Mouse (Mus musculus): ENCODE results near the gene Ubash3b. TPM values are rescaled to one million over a fixed set of nuclear protein-coding genes. Genes with fewer than 3 reads are reported as not detected.
A peak's percentile ranks its signal among the peaks of the same experiment; 100 is the strongest.

Gene Ubash3b
- polyA plus RNA-seq, 1 experiment from 2014 or later, result 12.1 TPM

DNA sequence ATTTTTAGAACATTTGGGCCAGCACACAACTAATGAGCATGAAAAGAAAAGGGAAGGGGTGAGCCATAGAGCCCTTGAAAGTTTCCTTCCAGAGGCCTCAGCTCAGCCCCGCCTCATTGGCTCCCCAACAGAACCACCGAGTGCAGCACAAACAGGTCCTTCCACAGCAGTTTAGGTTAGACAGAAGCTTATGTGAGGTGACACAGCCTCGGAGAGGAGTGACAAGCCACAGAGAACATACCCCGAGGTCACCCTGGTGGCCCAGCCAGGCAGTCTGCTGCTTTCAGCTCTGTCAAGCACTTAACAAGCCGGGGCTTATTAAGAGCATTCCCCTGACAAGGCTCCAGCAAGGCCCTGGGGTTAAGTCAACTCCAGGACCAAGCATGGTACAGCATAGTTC, 8.4 kb downstream of the Ubash3b start:
- no peak overlapping the region for H3K4me2 ChIP-seq (ENCODE audit: low read depth, low read length)
- DNase-seq (ENCODE audit: low spot score) (no peak), ATAC-seq (replicated peaks; ENCODE audit: insufficient number of reproducible peaks, low FRiP score, low TSS enrichment, low read depth) (no peak)
- peaks cover 5% of the 10 kb centered on the region for H3K4me1 ChIP-seq (ENCODE audit: control insufficient read depth, insufficient read depth, low read length)
- H3K9me3 ChIP-seq (replicated peaks; ENCODE audit: control insufficient read depth, low read length), result no peaks in the 10 kb centered on the region
- no peak overlapping the region for H3K4me3 ChIP-seq (ENCODE audit: low read depth, low read length)
- H3K27ac ChIP-seq (replicated peaks; ENCODE audit: low read depth, low read length), result no peak overlapping the region
- no peak overlapping the region for H3K9ac ChIP-seq (replicated peaks; ENCODE audit: low read length)
- peaks cover 7% of the 10 kb centered on the region; the same call in 1 of the 2 replicates for H3K27me3 ChIP-seq (ENCODE audit: control insufficient read depth, insufficient read depth, low read length)
- WGBS, result 29% methylated on average over 5 of the region's 5 CpGs
- H3K36me3 ChIP-seq (replicated peaks; ENCODE audit: control insufficient read depth, insufficient read depth, low read depth, low read length), result no peaks in the 10 kb centered on the region

DNA sequence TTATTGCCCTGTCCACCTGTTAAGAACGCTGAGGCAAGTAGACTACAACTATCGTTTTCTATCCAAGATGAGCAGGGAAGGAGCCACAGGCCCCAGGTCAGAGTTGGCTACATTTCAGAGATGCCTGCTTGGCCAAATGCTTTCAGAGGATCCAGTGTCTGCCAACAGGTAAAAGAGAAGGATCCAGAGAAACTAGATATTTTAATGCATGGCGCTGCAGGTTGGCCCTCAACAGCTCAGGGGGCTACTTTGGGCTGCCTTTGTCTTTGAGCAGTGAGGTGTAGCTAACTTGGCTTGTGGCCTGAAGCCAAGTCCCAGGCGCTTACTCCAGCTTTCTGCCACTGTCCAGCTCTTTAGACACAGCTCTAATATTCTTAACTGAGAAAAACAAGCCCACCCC, 10.0 kb downstream of the Ubash3b start:
- Histone ChIP-seq H3K4me3 (ENCODE audit: low read depth, low read length) (no peak overlapping the region), H3K9ac (replicated peaks; ENCODE audit: low read length) (no peak overlapping the region), H3K4me1 (ENCODE audit: control insufficient read depth, insufficient read depth, low read length) (peaks cover 4% of the 10 kb centered on the region), H3K27ac (replicated peaks; ENCODE audit: low read depth, low read length) (no peak overlapping the region), H3K4me2 (ENCODE audit: low read depth, low read length) (no peak overlapping the region), H3K9me3 (replicated peaks; ENCODE audit: control insufficient read depth, low read length) (no peaks in the 10 kb centered on the region), H3K36me3 (replicated peaks; ENCODE audit: control insufficient read depth, insufficient read depth, low read depth, low read length) (no peaks in the 10 kb centered on the region), H3K27me3 (ENCODE audit: control insufficient read depth, insufficient read depth, low read length) (peaks cover 5% of the 10 kb centered on the region; the same call in 1 of the 2 replicates)
- ATAC-seq (replicated peaks; ENCODE audit: insufficient number of reproducible peaks, low FRiP score, low TSS enrichment, low read depth) (no peak), DNase-seq (ENCODE audit: low spot score) (no peak)
- 81% methylated on average over 4 of the region's 4 CpGs for WGBS

DNA sequence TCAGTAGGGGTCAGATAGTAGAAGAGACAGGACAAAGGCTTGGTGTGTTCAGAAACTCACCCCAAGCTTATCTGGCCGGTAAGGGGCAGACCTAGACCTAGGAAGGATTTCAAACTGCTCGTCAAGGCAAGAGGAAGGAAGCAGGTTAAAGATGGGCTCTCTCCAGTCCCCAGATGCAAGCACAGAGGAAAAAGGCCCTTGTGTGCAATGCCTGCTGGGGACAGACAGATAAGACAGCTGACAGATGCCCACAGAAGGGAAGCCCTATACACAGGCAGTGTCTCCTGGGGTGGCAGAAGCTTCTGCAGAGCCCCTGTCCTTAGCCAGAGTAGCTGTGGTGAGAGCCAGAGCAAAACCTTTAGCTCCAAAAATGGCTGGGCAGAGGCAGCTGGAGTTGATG, 11.6 kb downstream of the Ubash3b start:
- H3K4me3 ChIP-seq (ENCODE audit: low read depth, low read length), result no peak overlapping the region
- H3K27ac ChIP-seq (replicated peaks; ENCODE audit: low read depth, low read length), result no peak overlapping the region
- ATAC-seq (replicated peaks; ENCODE audit: insufficient number of reproducible peaks, low FRiP score, low TSS enrichment, low read depth), result no peak

DNA sequence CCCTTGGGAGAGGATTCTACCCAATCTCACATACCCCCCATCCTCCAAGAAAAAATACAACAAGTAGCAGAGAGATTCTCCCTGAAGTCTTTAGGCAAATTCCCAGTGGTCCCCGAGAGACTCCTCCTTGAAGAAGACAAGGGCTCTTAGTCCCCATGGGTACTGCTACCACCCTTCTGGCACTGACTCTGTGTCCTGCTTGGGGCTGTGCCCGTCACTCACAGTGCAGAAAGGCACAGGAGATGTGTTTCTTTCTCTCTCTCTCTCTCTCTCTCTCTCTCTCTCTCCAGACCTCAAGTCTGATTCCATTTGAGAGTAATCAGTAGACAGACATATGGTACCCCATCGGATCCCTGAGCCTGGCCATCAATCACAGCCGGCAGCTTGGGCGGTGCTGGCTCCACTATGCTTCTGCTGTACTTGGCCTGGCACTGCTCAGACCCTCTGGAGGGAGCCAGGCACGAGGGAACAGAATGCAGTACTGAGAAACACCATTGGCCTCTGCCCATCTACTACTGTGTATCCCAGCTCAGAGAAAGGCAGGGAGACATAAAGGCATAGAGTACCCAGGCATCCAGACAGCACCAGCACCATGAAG, 12.3 kb downstream of the Ubash3b start:
- no peaks in the 10 kb centered on the region for H3K27me3 ChIP-seq (ENCODE audit: control insufficient read depth, insufficient read depth, low read length)
- ATAC-seq (replicated peaks; ENCODE audit: insufficient number of reproducible peaks, low FRiP score, low TSS enrichment, low read depth), result 0 out of 2 replicates have a peak, but pooled peaks have one; percentile 23
- no peaks in the 10 kb centered on the region for H3K9me3 ChIP-seq (replicated peaks; ENCODE audit: control insufficient read depth, low read length)
- H3K27ac ChIP-seq (replicated peaks; ENCODE audit: low read depth, low read length), result no peak overlapping the region
- no peaks in the 10 kb centered on the region for H3K4me1 ChIP-seq (ENCODE audit: control insufficient read depth, insufficient read depth, low read length)
- no peak for DNase-seq (ENCODE audit: low spot score)
- no peak overlapping the region for H3K4me3 ChIP-seq (ENCODE audit: low read depth, low read length)
- 79% methylated on average over 6 of the region's 6 CpGs for WGBS
- no peak overlapping the region for H3K9ac ChIP-seq (replicated peaks; ENCODE audit: low read length)
- H3K36me3 ChIP-seq (replicated peaks; ENCODE audit: control insufficient read depth, insufficient read depth, low read depth, low read length), result no peaks in the 10 kb centered on the region
- H3K4me2 ChIP-seq (ENCODE audit: low read depth, low read length), result no peak overlapping the region

More for the DNA sequence above, 11.6 kb downstream of the Ubash3b start:
- H3K27me3 ChIP-seq (ENCODE audit: control insufficient read depth, insufficient read depth, low read length), result no peaks in the 10 kb centered on the region
- H3K4me2 ChIP-seq (ENCODE audit: low read depth, low read length), result no peak overlapping the region
- DNase-seq (ENCODE audit: low spot score), result no peak
- WGBS, result 32% methylated on average over 2 of the region's 2 CpGs
- no peak overlapping the region for H3K9ac ChIP-seq (replicated peaks; ENCODE audit: low read length)
- no peaks in the 10 kb centered on the region for H3K9me3 ChIP-seq (replicated peaks; ENCODE audit: control insufficient read depth, low read length)
- H3K36me3 ChIP-seq (replicated peaks; ENCODE audit: control insufficient read depth, insufficient read depth, low read depth, low read length), result no peaks in the 10 kb centered on the region
- H3K4me1 ChIP-seq (ENCODE audit: control insufficient read depth, insufficient read depth, low read length), result no peaks in the 10 kb centered on the region

DNA sequence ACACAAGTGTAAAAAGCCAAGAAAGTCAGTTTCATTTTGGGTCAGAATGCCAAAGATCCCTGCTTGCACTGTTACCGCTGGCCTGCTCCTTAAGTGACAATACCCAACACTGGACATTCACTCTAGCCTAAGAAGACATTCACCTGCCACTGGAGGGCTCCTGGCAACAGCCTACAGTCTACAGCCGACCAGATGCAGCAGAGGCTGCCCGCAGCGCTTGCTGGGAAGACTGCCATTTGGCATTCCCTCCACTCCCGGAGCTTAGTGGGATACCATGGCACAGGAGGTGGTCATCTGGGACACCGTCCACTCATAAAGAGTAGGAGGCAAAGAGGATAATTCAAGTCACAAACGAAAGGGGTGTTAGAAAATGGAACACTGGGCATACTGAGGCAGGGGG, 12.9 kb downstream of the Ubash3b start:
- H3K9me3 ChIP-seq (replicated peaks; ENCODE audit: control insufficient read depth, low read length), result no peaks in the 10 kb centered on the region
- H3K36me3 ChIP-seq (replicated peaks; ENCODE audit: control insufficient read depth, insufficient read depth, low read depth, low read length), result no peaks in the 10 kb centered on the region
- no peak for DNase-seq (ENCODE audit: low spot score)
- ATAC-seq (replicated peaks; ENCODE audit: insufficient number of reproducible peaks, low FRiP score, low TSS enrichment, low read depth), result no peak
- H3K4me2 ChIP-seq (ENCODE audit: low read depth, low read length), result no peak overlapping the region
- no peak overlapping the region for H3K27ac ChIP-seq (replicated peaks; ENCODE audit: low read depth, low read length)
- H3K27me3 ChIP-seq (ENCODE audit: control insufficient read depth, insufficient read depth, low read length), result no peaks in the 10 kb centered on the region
- H3K4me3 ChIP-seq (ENCODE audit: low read depth, low read length), result no peak overlapping the region
- H3K4me1 ChIP-seq (ENCODE audit: control insufficient read depth, insufficient read depth, low read length), result no peaks in the 10 kb centered on the region
- no peak overlapping the region for H3K9ac ChIP-seq (replicated peaks; ENCODE audit: low read length)
- 83% methylated on average over 7 of the region's 7 CpGs for WGBS

DNA sequence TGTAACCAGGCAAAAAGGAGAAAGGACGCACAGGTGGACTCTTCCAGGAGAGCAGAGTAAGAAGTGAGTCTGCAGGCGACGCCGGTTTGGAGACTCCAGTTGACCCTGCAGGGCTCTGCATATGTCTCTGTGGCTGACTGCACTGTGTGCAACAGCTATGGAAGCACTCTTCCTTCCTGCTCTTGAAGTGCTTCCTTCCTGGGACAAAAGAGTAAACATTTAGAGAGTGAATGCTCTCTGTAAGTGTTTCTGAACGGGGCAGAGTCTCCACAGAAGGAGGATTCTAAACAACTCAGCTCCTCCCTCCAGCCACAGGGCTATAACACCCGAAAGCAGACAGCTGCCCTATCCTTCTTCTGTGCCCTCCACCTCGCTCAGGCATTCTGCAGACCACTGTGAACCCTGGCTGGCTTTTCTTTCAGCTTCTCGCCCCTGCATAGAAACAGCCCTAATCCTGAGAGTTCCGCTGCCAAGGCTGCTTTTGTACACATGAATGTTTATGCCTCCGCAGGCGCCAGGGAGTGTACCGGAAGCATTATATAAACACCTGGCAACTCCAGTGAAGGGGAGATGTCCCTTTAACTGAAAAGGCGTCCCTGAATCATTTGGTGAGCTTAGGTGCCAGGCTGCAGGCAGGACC, 14.2 kb downstream of the Ubash3b start:
- no peaks in the 10 kb centered on the region for H3K4me1 ChIP-seq (ENCODE audit: control insufficient read depth, insufficient read depth, low read length)
- H3K9me3 ChIP-seq (replicated peaks; ENCODE audit: control insufficient read depth, low read length), result no peaks in the 10 kb centered on the region
- H3K4me2 ChIP-seq (ENCODE audit: low read depth, low read length), result no peak overlapping the region
- H3K4me3 ChIP-seq (ENCODE audit: low read depth, low read length), result no peak overlapping the region
- H3K9ac ChIP-seq (replicated peaks; ENCODE audit: low read length), result no peak overlapping the region
- ATAC-seq (replicated peaks; ENCODE audit: insufficient number of reproducible peaks, low FRiP score, low TSS enrichment, low read depth) (no peak), DNase-seq (ENCODE audit: low spot score) (no peak)
- no peak overlapping the region for H3K27ac ChIP-seq (replicated peaks; ENCODE audit: low read depth, low read length)
- H3K27me3 ChIP-seq (ENCODE audit: control insufficient read depth, insufficient read depth, low read length), result no peaks in the 10 kb centered on the region
- no peaks in the 10 kb centered on the region for H3K36me3 ChIP-seq (replicated peaks; ENCODE audit: control insufficient read depth, insufficient read depth, low read depth, low read length)
- 56% methylated on average over 13 of the region's 13 CpGs for WGBS

DNA sequence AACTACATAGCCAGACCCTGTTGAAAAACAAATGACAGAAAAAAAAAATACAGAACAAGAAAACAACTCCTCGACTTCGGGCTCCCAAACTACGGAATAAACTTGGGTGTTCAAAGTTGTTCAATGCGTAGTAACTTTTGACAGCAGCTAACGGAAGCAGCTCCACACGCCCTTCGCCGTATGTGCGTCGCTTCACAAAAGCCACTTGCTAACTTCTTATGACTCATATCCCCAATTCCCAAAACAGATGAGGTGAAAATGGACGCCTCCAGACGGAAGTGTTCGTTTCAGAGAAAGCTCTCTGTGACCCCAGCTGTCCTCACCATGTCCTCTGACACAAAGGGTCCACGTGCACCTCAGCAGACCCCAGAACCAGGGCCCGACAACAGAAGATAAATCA, 17.7 kb downstream of the Ubash3b start:
- Histone ChIP-seq H3K36me3 (replicated peaks; ENCODE audit: control insufficient read depth, insufficient read depth, low read depth, low read length) (no peaks in the 10 kb centered on the region), H3K27ac (replicated peaks; ENCODE audit: low read depth, low read length) (no peak overlapping the region), H3K9me3 (replicated peaks; ENCODE audit: control insufficient read depth, low read length) (no peaks in the 10 kb centered on the region), H3K27me3 (ENCODE audit: control insufficient read depth, insufficient read depth, low read length) (no peaks in the 10 kb centered on the region), H3K4me1 (ENCODE audit: control insufficient read depth, insufficient read depth, low read length) (no peaks in the 10 kb centered on the region), H3K4me2 (ENCODE audit: low read depth, low read length) (no peak overlapping the region), H3K4me3 (ENCODE audit: low read depth, low read length) (no peak overlapping the region), H3K9ac (replicated peaks; ENCODE audit: low read length) (no peak overlapping the region)
- no peak for ATAC-seq (replicated peaks; ENCODE audit: insufficient number of reproducible peaks, low FRiP score, low TSS enrichment, low read depth)
- WGBS, result 89% methylated on average over 15 of the region's 15 CpGs
- DNase-seq (ENCODE audit: low spot score), result no peak

DNA sequence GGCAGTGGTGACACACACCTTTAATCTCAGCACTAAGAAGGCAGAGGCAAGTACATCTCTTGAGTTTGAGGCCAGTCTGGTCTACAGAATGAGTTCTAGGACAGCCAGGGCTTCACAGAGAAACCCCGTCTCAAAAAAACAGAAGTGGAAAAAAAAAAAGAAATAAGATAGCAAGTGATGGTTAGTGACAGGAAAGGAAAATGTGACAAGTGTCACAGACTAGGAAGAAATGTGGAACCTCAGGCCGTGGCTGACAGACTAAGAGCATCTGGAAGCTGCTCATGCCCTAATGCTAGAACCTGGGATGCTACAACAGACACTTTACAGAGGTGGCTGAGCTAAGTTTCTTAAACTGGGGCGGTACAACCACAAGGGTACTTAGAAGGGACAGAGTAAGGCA, 18.4 kb downstream of the Ubash3b start:
- WGBS, result 77% methylated on average over 3 of the region's 3 CpGs
- H3K9me3 ChIP-seq (replicated peaks; ENCODE audit: control insufficient read depth, low read length), result no peaks in the 10 kb centered on the region
- no peak overlapping the region for H3K4me2 ChIP-seq (ENCODE audit: low read depth, low read length)

More for the DNA sequence above, 18.4 kb downstream of the Ubash3b start:
- no peaks in the 10 kb centered on the region for H3K4me1 ChIP-seq (ENCODE audit: control insufficient read depth, insufficient read depth, low read length)
- no peak overlapping the region for H3K27ac ChIP-seq (replicated peaks; ENCODE audit: low read depth, low read length)
- H3K36me3 ChIP-seq (replicated peaks; ENCODE audit: control insufficient read depth, insufficient read depth, low read depth, low read length), result no peaks in the 10 kb centered on the region
- H3K27me3 ChIP-seq (ENCODE audit: control insufficient read depth, insufficient read depth, low read length), result no peaks in the 10 kb centered on the region
- no peak overlapping the region for H3K9ac ChIP-seq (replicated peaks; ENCODE audit: low read length)
- no peak for DNase-seq (ENCODE audit: low spot score)
- no peak for ATAC-seq (replicated peaks; ENCODE audit: insufficient number of reproducible peaks, low FRiP score, low TSS enrichment, low read depth)
- no peak overlapping the region for H3K4me3 ChIP-seq (ENCODE audit: low read depth, low read length)
